Mouse (Mus musculus) C2C12 (cell line): Measurements from ENCODE around the gene Senp1. TPM values are rescaled to one million over a fixed set of nuclear protein-coding genes. Genes with fewer than 3 reads are reported as not detected.

Experiments
- H3K27me3 ChIP-seq: one replicate; pipeline ENCODE4 v1.6.1; 2011; ENCODE audit not compliant: control insufficient read depth, insufficient read depth, insufficient read length
- H3K36me3 ChIP-seq: one replicate; pipeline ENCODE4 v1.6.1; 2011; ENCODE audit not compliant: control insufficient read depth, insufficient read depth
- H3K4me3 ChIP-seq: one replicate; pipeline ENCODE4 v1.5.1; 2011; ENCODE audit warnings: mild to moderate bottlenecking, control low read depth; ENCODE audit not compliant: poor library complexity, insufficient read depth, severe bottlenecking
- H3K79me2 ChIP-seq: one replicate; pipeline ENCODE4 v1.6.1; 2011; ENCODE audit not compliant: control insufficient read depth, insufficient read depth
- H3K79me3 ChIP-seq: one replicate; pipeline ENCODE4 v1.6.1; 2011; ENCODE audit warnings: low read depth, control low read depth
- H3ac ChIP-seq: one replicate; pipeline ENCODE3; 2011; ENCODE audit warnings: low read depth; ENCODE audit not compliant: control insufficient read depth, insufficient read length
- CEBPB ChIP-seq: IDR thresholded peaks from one replicate; pipeline ENCODE4 v1.6.1; 2011; ENCODE audit warnings: low read depth, mild to moderate bottlenecking, control low read depth, moderate library complexity
- CTCF ChIP-seq: IDR thresholded peaks from one replicate; pipeline ENCODE4 v1.5.1; 2011; ENCODE audit not compliant: control insufficient read depth, insufficient read depth, insufficient read length
- FOSL1 ChIP-seq: IDR thresholded peaks from one replicate; pipeline ENCODE4 v1.8.0; 2011; ENCODE audit warnings: mild to moderate bottlenecking, low read length; ENCODE audit not compliant: poor library complexity, insufficient read depth, severe bottlenecking
- MAX ChIP-seq: IDR thresholded peaks from one replicate; pipeline ENCODE4 v1.6.1; 2011; ENCODE audit warnings: mild to moderate bottlenecking, control low read depth
- MYOD1 ChIP-seq: IDR thresholded peaks from one replicate; pipeline ENCODE4 v1.6.1; 2011; ENCODE audit warnings: low read depth; ENCODE audit not compliant: control insufficient read depth, insufficient read length
- MYOG ChIP-seq: IDR thresholded peaks from one replicate; pipeline ENCODE4 v1.6.1; 2011; ENCODE audit not compliant: control insufficient read depth, insufficient read length; ENCODE audit errors: extremely low read depth
- USF1 ChIP-seq: IDR thresholded peaks from one replicate; pipeline ENCODE4 v1.6.1; 2011; ENCODE audit warnings: low read depth, mild to moderate bottlenecking, control low read depth, moderate library complexity
- polyA plus RNA-seq: library from polyadenylated mRNA; unstranded; fragments of >200 nt; fragmentation: generic; extraction: Trizol; gene quantifications from one replicate; pipeline ENCODE4 v1.2.1, GENCODE M21; 2012; ENCODE audit warnings: missing spikeins

The Senp1 gene
- polyA plus RNA-seq, 1 experiment: 21.7 TPM

DNA sequence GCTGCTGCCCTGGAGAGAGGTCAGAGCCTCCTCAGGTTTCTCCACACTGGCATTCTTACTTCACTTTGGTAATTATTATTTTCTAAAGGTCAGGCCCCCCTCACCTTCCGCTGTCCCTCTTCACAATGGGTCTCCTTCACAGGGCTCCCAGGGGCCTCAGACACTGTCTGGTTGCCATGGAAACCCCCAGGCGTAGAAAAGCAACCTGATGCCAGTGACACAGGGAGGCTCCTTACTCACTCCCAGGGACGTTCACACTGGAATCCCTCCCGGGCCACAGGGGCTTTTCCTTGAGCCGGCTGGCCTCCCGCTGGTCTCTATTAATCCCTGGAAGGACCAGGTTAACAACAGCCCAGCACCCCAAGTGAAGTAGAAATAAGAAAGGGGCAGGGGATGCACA lies 103.4 kb downstream of the Senp1 start:
- no peak overlapping the region for H3ac ChIP-seq
- H3K79me2 ChIP-seq: no peaks in the 10 kb centered on the region
- H3K4me3 ChIP-seq: no peak overlapping the region
- no peaks in the 10 kb centered on the region for H3K79me3 ChIP-seq
- peaks cover 80% of the 10 kb centered on the region for H3K27me3 ChIP-seq
- no peaks in the 10 kb centered on the region for H3K36me3 ChIP-seq
- no peak for TF ChIP-seq MAX
- no peak for TF ChIP-seq FOSL1
- TF ChIP-seq MYOG: no peak
- TF ChIP-seq USF1: no peak
- no peak for TF ChIP-seq CEBPB
- no peak for TF ChIP-seq CTCF
- TF ChIP-seq MYOD1: no peak

DNA sequence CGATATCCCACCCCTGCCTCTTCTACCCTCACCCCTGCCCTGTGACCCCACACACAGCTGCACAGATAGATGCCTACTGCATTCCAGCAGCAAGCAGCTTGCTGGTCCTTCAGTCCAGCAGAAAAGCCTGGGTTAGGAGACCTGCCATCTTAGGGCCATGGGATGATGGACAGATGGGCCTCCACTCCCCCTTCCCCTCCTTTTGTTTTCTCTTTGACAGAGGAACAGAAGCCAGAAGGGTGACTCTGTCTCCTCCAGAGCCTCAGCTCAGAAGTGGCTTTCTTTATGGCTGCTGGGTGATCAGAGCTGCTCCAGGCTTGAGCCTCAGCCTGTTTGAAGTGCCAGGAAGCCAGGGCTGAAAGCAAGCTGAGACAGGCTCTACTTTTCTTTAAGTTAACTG lies 104.0 kb downstream of the Senp1 start:
- no peaks in the 10 kb centered on the region for H3K79me2 ChIP-seq
- H3ac ChIP-seq: no peak overlapping the region
- no peaks in the 10 kb centered on the region for H3K79me3 ChIP-seq
- H3K4me3 ChIP-seq: no peak overlapping the region
- TF ChIP-seq CTCF: no peak
- no peaks in the 10 kb centered on the region for H3K36me3 ChIP-seq
- H3K27me3 ChIP-seq: peaks cover 80% of the 10 kb centered on the region

Other genes starting within 250 kb of the Senp1 start
- gene Hdac7, start 249.2 kb downstream of the Senp1 start, polyA plus RNA-seq: 41.2 TPM
- 3.0 TPM for gene Vdr, start 183.1 kb downstream of the Senp1 start, polyA plus RNA-seq
- 7.6 TPM for gene Tmem106c, start 129.5 kb downstream of the Senp1 start, polyA plus RNA-seq
- gene Col2a1, start 89.0 kb downstream of the Senp1 start, polyA plus RNA-seq: 0.06 TPM
- gene Pfkm, start 1.2 kb downstream of the Senp1 start, polyA plus RNA-seq: 36.4 TPM
- 39.0 TPM for gene Asb8, start 71.9 kb upstream of the Senp1 start, polyA plus RNA-seq
- gene Ccdc184, start 73.4 kb upstream of the Senp1 start, polyA plus RNA-seq: 1.1 TPM
- gene Olfr288, start 101.8 kb upstream of the Senp1 start, polyA plus RNA-seq: not detected
- gene Gm44579, start 127.2 kb upstream of the Senp1 start, polyA plus RNA-seq: not detected
- not detected for gene Olfr287, start 127.3 kb upstream of the Senp1 start, polyA plus RNA-seq
- not detected for gene Olfr286, start 140.7 kb upstream of the Senp1 start, polyA plus RNA-seq
- not detected for gene H1fnt, start 163.5 kb upstream of the Senp1 start, polyA plus RNA-seq
- gene Zfp641, start 202.4 kb upstream of the Senp1 start, polyA plus RNA-seq: not detected
- gene Olfr285, start 223.6 kb upstream of the Senp1 start, polyA plus RNA-seq: not detected
- not detected for gene Olfr284, start 247.2 kb upstream of the Senp1 start, polyA plus RNA-seq